Mouse (Mus musculus): Measurements from ENCODE around the gene Lamc2. TPM values are rescaled to one million over a fixed set of nuclear protein-coding genes. Genes with fewer than 3 reads are reported as not detected.

Gene Lamc2
- total RNA-seq, 2 experiments from 2014 or later = 2.8 to 6.2 TPM

- no peak for DNase-seq (ENCODE audit: low spot score in 2 of 2)
- intact Hi-C loops (cut with DNase I) = no loop called here
These were observed 5.1 kb upstream of the Lamc2 start for GRCm38 (mm10) chr1:153191237-153191942.

- intact Hi-C loops (cut with DNase I) = no loop called here
- no peak for DNase-seq (ENCODE audit: low spot score in 2 of 2)
These were observed 1.8 kb upstream of the Lamc2 start for GRCm38 (mm10) chr1:153188081-153188480.

GRCm38 (mm10) chr1:153180586-153181289, 5.5 kb downstream of the Lamc2 start:
- peak; percentile 62 to 91 for DNase-seq (ENCODE audit: low spot score in 2 of 2)
- intact Hi-C loops (cut with DNase I) = loop anchor here (2.0 kb wide), 1 partner anchor 128 kb away; no protein-coding TSS in a partner anchor

- intact Hi-C loops (cut with DNase I) = loop anchor here (2.0 kb wide), 1 partner anchor 129 kb away; no protein-coding TSS in a partner anchor
- DNase-seq (ENCODE audit: low spot score in 2 of 2) = no peak
These were observed 6.1 kb downstream of the Lamc2 start for GRCm38 (mm10) chr1:153180160-153180559.

GRCm38 (mm10) chr1:153174801-153175200, 11.4 kb downstream of the Lamc2 start:
- peak in 1 of 2 experiments; percentile 14 for DNase-seq (ENCODE audit: low spot score in 2 of 2)
- intact Hi-C loops (cut with DNase I) = no loop called here

GRCm38 (mm10) chr1:153173276-153173675, 13.0 kb downstream of the Lamc2 start:
- no peak for DNase-seq (ENCODE audit: low spot score in 2 of 2)
- intact Hi-C loops (cut with DNase I) = no loop called here

GRCm38 (mm10) chr1:153172291-153172731, 13.9 kb downstream of the Lamc2 start:
- intact Hi-C loops (cut with DNase I) = no loop called here
- DNase-seq (ENCODE audit: low spot score in 2 of 2) = no peak

GRCm38 (mm10) chr1:153171011-153171410, 15.2 kb downstream of the Lamc2 start:
- no peak for DNase-seq (ENCODE audit: low spot score in 2 of 2)
- intact Hi-C loops (cut with DNase I) = no loop called here

GRCm38 (mm10) chr1:153168293-153168692, 18.0 kb downstream of the Lamc2 start:
- DNase-seq (ENCODE audit: low spot score in 2 of 2) = no peak
- intact Hi-C loops (cut with DNase I) = no loop called here

GRCm38 (mm10) chr1:153163831-153164230, 22.4 kb downstream of the Lamc2 start:
- DNase-seq (ENCODE audit: low spot score in 2 of 2) = no peak
- intact Hi-C loops (cut with DNase I) = no loop called here

GRCm38 (mm10) chr1:153159137-153159536, 27.1 kb downstream of the Lamc2 start:
- intact Hi-C loops (cut with DNase I) = no loop called here
- DNase-seq (ENCODE audit: low spot score in 2 of 2) = no peak

- DNase-seq (ENCODE audit: low spot score in 2 of 2) = no peak
- intact Hi-C loops (cut with DNase I) = no loop called here
These were observed 29.1 kb downstream of the Lamc2 start for GRCm38 (mm10) chr1:153157021-153157623.

GRCm38 (mm10) chr1:153155364-153155763, 30.9 kb downstream of the Lamc2 start:
- no peak for DNase-seq (ENCODE audit: low spot score in 2 of 2)
- intact Hi-C loops (cut with DNase I) = no loop called here

- intact Hi-C loops (cut with DNase I) = no loop called here
- no peak for DNase-seq (ENCODE audit: low spot score in 2 of 2)
These were observed 32.6 kb downstream of the Lamc2 start for GRCm38 (mm10) chr1:153153619-153154137.

- intact Hi-C loops (cut with DNase I) = no loop called here
These were observed 33.7 kb downstream of the Lamc2 start for GRCm38 (mm10) chr1:153152594-153152993.

GRCm38 (mm10) chr1:153145791-153146190, 40.5 kb downstream of the Lamc2 start:
- intact Hi-C loops (cut with DNase I) = no loop called here
- no peak for DNase-seq (ENCODE audit: low spot score in 2 of 2)

More at GRCm38 (mm10) chr1:153152594-153152993, 33.7 kb downstream of the Lamc2 start:
- DNase-seq (ENCODE audit: low spot score in 2 of 2) = no peak

GRCm38 (mm10) chr1:153144021-153144420, 42.2 kb downstream of the Lamc2 start:
- no peak for DNase-seq (ENCODE audit: low spot score in 2 of 2)
- intact Hi-C loops (cut with DNase I) = no loop called here

- intact Hi-C loops (cut with DNase I) = no loop called here
- no peak for DNase-seq (ENCODE audit: low spot score in 2 of 2)
These were observed 45.5 kb downstream of the Lamc2 start for GRCm38 (mm10) chr1:153140747-153141228.

- no peak for DNase-seq (ENCODE audit: low spot score in 2 of 2)
- intact Hi-C loops (cut with DNase I) = no loop called here
These were observed 46.0 kb downstream of the Lamc2 start for GRCm38 (mm10) chr1:153140265-153140664.

GRCm38 (mm10) chr1:153139635-153140034, 46.6 kb downstream of the Lamc2 start:
- intact Hi-C loops (cut with DNase I) = no loop called here
- DNase-seq (ENCODE audit: low spot score in 2 of 2) = no peak

Data from left cerebral cortex, postnatal 14 days (tissue).